Mouse (Mus musculus): Measurements from ENCODE around the gene Itgad.

DNA sequence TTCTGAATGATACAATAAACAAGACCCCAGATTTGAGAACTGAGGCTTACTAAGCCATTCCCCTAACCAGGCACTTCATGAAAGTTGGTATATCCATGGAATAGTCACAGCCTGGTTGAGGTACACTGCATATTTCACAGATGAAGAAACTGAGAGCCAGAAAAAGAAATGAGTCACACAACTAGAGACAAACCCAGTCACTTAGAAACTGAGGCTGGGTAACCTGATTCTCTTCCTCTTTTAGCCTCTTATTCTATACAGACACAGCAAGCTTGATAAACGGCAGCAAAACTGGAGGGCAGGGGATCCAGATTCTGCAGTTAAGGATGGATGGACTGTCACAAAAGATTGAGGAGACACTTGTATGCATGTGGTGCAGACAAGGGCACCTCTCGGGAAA, 80.6 kb downstream of the Itgad start:
- TF ChIP-seq CTCF (IDR thresholded peaks at IDR 0.05; ENCODE audit: borderline replicate concordance, extremely low read depth, insufficient read depth, insufficient read length) (no peak), POLR2A (IDR thresholded peaks at IDR 0.05; ENCODE audit: borderline replicate concordance, extremely low read depth, insufficient read depth, insufficient read length, poor library complexity, severe bottlenecking) (no peak)

All from brain, embryonic 14.5 days (tissue).